Mouse (Mus musculus) G1E (cell line): ENCODE data around the gene Ano3.

ENCODE experiments used
- CTCF ChIP-seq: IDR thresholded peaks from 2 replicates; pipeline ENCODE4 v1.5.1; 2012; ENCODE audit warnings: low read depth, low read length, inconsistent platforms, mixed read lengths
- GATA2 ChIP-seq: IDR thresholded peaks from 2 replicates; pipeline ENCODE4 v1.6.1; 2012; ENCODE audit warnings: low read depth, low read length, inconsistent platforms, borderline replicate concordance

DNA sequence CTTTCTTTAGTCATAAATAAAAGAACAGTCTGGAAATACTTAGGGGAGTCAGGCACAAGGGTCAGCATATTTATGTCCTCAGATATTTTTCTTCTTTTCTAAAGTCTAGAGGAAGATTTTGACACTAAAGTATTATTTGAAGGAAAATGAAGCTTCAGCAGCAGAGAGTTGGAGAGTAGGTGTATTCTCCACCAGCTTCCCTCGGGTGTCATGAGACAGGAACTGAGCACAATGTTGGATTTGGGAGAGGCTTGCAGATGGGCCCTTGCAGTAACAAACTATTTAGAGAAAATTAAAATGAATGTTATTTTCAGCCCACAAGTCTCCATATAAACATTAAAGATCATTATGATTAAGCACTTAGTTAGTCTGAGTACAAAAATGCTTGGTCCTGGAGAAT lies 5.6 kb downstream of the Ano3 start:
- no peak for TF ChIP-seq GATA2
- no peak for TF ChIP-seq CTCF
